Mouse (Mus musculus): ENCODE results near the gene Mlf1. TPM values are rescaled to one million over a fixed set of nuclear protein-coding genes. Genes with fewer than 3 reads are reported as not detected.

Gene Mlf1
- polyA plus RNA-seq, 1 experiment from 2014 or later, result 361 TPM

DNA sequence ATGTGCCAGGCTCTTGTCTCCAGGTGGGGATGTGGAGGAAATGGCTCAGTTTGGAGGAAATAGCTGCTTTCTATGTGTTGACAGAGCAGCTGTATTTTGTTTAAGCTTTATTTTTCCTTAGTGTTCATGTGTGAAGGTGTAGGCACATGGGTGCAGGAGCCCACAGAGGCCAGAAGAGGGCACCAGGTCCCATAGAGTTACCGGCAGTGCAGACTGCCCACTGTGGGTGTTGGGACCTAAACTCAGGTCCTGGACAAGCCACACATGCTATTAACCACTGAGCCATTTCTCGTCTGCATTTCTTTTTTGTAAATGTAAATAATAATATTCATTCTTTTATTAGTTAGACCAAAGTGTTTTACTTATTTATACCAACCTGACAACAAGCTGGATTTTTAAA, 73.2 kb downstream of the Mlf1 start:
- Histone ChIP-seq H3K4me1 (ENCODE audit: control insufficient read depth in 2 of 2, insufficient read depth in 2 of 2, low read length in 2 of 2) (no peaks in the 10 kb centered on the region), H3K4me3 (ENCODE audit: control insufficient read depth in 1 of 2, insufficient read depth in 1 of 2, low read depth in 1 of 2, low read length in 2 of 2) (no peak overlapping the region), H3K9ac (ENCODE audit: low read length) (no peak overlapping the region), H3K36me3 (ENCODE audit: control insufficient read depth, insufficient read depth, low read length) (peaks cover 88% of the 10 kb centered on the region), H3K27me3 (ENCODE audit: control insufficient read depth, insufficient read depth, low read length) (no peaks in the 10 kb centered on the region), H3K9me3 (ENCODE audit: control insufficient read depth, low read length) (no peaks in the 10 kb centered on the region), H3K27ac (replicated peaks in 1 of 2; ENCODE audit: control insufficient read depth in 1 of 2, insufficient read depth in 1 of 2, low read depth in 2 of 2, low read length in 2 of 2) (no peak overlapping the region), H3K4me2 (ENCODE audit: low read length) (no peak overlapping the region)
- 91% methylated on average over 2 of the region's 2 CpGs for WGBS
- ATAC-seq (ENCODE audit: insufficient number of reproducible peaks, insufficient read depth, low FRiP score, low read depth), result no peak

Other genes with a start within 250 kb of the Mlf1 start
- not detected in 2 replicates for gene Gm17402, start 1.1 kb downstream of the Mlf1 start, polyA plus RNA-seq (2014; fragmentation: Nextera tagmentation; extraction: Ambion mirVana)
- 117 and 123 TPM in 2 replicates for gene Gfm1, start 56.0 kb downstream of the Mlf1 start, polyA plus RNA-seq (2014; fragmentation: Nextera tagmentation; extraction: Ambion mirVana)
- 79.8 and 96.9 TPM in 2 replicates for gene Lxn, start 89.8 kb downstream of the Mlf1 start, polyA plus RNA-seq (2014; fragmentation: Nextera tagmentation; extraction: Ambion mirVana)
- 1.5 and 1.7 TPM in 2 replicates for gene Rarres1, start 141.4 kb downstream of the Mlf1 start, polyA plus RNA-seq (2014; fragmentation: Nextera tagmentation; extraction: Ambion mirVana)
- gene Mfsd1, start 208.6 kb downstream of the Mlf1 start, polyA plus RNA-seq (2014; fragmentation: Nextera tagmentation; extraction: Ambion mirVana), result 42.7 and 46.2 TPM in 2 replicates

Measured in heart, embryonic 14.5 days (tissue).